Mouse (Mus musculus) thymus, adult 2 months (tissue): Measurements from ENCODE around the gene Smarcd1.

Experiments
- CTCF ChIP-seq: fragments of 200-500 bp; IDR thresholded peaks from 2 replicates; pipeline ENCODE4 v1.5.1; 2012; ENCODE audit warnings: mild to moderate bottlenecking, control low read depth, low read length, moderate library complexity, borderline replicate concordance; ENCODE audit not compliant: control insufficient read depth, poor library complexity, insufficient read depth; ENCODE audit errors: extremely low read depth
- POLR2A ChIP-seq: fragments of 200-500 bp; IDR thresholded peaks from 2 replicates; pipeline ENCODE4 v1.6.1; 2012; ENCODE audit warnings: mild to moderate bottlenecking, low read length, control low read depth, moderate library complexity; ENCODE audit not compliant: control insufficient read depth, poor library complexity, insufficient read depth; ENCODE audit errors: extremely low read depth

DNA sequence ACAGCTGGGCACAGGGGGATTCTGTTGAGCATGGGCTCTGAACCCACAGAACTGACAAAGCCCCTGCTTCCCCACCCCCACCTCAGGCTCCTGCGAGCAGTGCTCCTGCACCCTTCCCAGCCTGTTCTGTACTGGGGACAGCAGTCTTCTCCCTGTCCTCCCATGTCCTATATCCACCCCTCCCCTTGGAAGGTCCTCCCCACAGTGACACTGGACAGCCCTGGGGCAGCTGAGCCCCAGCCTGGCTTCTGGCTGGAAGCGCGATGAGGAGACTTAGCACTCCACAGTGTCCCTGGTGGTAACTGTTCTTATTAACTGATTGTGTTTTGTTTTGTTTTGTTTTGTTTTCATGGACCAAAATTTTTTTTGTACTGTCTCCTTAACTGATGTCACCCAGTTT, 11.6 kb downstream of the Smarcd1 start:
- TF ChIP-seq CTCF: no peak
- no peak for TF ChIP-seq POLR2A
